Mouse (Mus musculus): ENCODE measurements around the gene Itga9.

Gene Itga9

DNA sequence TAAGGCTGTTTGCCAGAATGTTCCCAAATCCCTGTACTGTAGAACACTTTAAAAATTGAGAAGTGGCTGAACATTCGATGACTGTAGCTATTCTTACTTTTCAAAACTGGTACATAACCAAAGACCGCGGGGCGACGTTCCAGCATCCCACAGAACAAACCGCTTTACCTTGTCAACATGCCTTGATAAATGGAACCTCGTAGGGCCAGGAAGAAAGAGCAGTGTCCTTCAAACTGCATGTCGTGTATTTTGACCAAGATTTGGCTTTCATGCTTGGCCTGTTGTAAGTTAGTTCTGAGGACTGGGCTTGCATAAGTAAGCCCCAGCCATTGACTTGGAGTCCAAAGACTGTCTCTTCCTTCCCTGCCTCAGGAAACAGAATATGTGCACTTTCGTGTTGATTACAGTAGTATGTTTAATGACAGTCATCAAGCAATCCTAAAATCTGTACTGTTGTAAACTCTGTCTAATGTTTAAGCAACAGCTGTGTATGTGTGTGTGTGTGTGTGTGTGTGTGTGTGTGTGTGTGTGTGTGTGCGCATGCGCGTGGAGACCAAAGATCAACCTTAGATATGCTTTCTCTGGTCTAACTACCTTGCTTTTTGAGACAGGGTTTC, 334.2 kb downstream of the Itga9 start:
- in situ Hi-C loops (cut with MboI, MseI), result no loop called here

DNA sequence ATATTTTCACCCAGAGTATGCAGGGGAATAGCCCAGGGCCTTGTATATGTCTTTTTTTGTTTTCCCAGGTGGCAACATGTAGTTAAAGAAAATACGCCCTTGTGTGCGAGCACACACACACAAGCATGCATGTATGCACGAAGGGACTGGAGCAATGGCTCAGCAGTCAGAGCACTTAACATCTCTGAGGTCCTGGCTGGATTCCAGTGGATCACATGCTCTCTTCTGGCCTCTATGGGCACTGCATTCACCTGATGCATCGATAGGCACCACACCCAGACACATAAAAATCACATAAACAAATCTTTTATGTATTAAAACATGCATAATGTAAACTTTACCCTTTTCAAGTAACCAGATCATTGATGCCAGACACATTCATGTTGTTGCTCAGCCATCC, 335.5 kb downstream of the Itga9 start:
- in situ Hi-C loops (cut with MboI, MseI), result no loop called here

GRCm38 (mm10) chr9:118943941-118944340, 337.5 kb downstream of the Itga9 start:
- in situ Hi-C loops (cut with MboI, MseI), result no loop called here

- in situ Hi-C loops (cut with MboI, MseI), result no loop called here
Observed at GRCm38 (mm10) chr9:118944388-118944787, 337.9 kb downstream of the Itga9 start.

GRCm38 (mm10) chr9:118948486-118948885, 342.0 kb downstream of the Itga9 start:
- in situ Hi-C loops (cut with MboI, MseI), result no loop called here

GRCm38 (mm10) chr9:118949124-118949523, 342.6 kb downstream of the Itga9 start:
- in situ Hi-C loops (cut with MboI, MseI), result no loop called here

DNA sequence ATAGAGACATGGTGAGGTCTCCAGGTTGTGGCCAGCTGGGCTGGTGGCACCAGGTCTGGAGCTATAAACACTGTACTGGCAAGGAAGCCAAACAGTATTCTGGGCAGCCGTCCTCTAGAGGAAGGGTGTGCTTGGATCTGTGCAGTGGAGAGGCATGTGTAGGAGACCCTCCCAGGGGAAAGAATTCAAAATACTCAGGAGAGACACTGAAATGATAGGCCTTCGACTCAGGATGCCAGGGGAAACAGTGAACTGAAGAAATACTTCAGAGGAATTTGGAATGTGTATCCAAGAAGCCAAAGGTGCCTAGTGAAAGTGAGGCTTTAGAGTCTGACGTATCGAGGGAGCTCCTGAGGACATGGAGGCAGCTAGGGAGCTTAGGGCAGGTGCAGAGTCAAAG, 343.2 kb downstream of the Itga9 start:
- in situ Hi-C loops (cut with MboI, MseI), result no loop called here

DNA sequence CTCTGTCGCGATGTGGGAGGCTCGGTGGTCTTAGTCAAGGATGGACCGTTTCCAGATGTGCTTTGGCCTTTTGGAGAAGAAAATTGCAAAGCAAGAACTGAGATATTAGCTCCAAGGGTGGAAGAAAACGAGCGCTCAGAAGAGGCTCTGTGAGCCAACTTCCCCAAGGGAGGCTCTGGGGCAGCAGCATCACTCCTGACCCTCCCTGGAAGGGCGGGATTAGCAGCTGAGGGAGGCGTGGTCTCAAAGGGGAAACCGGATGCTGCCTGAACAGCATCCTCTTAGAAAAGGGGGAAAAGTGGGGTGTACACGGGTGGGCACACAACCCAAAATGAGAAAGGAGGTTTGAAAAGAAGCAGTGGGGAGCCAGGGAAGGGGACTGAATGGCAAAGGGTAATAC, 343.6 kb downstream of the Itga9 start:
- in situ Hi-C loops (cut with MboI, MseI), result no loop called here
